Mouse (Mus musculus): ENCODE results near the gene Tbx15. TPM values are rescaled to one million over a fixed set of nuclear protein-coding genes. Genes with fewer than 3 reads are reported as not detected.
"Not testable (repeated sequence)": the region's sequence is repeated elsewhere in the genome, so short reads cannot be mapped to it uniquely, and the experiment has no call there.

The Tbx15 gene
- polyA plus RNA-seq, 2 experiments = 26.6 to 66.6 TPM

DNA sequence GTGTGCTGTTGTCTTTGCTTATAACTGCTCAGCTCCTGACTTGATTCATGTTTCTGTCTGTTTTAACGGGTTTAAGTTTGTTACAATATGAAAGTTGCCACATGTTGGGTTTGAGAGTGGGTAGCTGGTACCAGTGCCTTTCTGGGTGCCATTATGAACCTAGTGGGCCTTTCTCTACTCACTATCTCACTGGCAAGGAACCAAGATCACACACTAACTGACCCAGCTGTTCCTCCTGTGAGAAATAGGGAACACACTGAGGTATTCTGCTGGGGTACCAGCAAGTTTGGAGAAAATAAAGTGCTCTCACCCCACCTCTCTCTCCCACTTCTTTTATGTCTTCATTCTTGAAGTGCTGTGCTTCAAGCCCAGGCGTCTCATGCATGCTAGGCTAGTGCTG is 50.7 kb downstream of the Tbx15 start:
- no peak for TF ChIP-seq POLR2A (IDR thresholded peaks at IDR 0.05; ENCODE audit: borderline replicate concordance, extremely low read depth, insufficient read depth, insufficient read length)
- no peaks in the 10 kb centered on the region for H3K9me3 ChIP-seq (ENCODE audit: control insufficient read depth, low read length)
- ATAC-seq (ENCODE audit: low FRiP score, low read depth) (no peak), DNase-seq (ENCODE audit: low spot score) (no peak)
- H3K36me3 ChIP-seq (ENCODE audit: control insufficient read depth, insufficient read depth, low read length) = peaks cover 3% of the 10 kb centered on the region; the same call in 1 of the 2 replicates
- H3K9ac ChIP-seq (ENCODE audit: low read depth, low read length, severe bottlenecking) = no peak overlapping the region
- H3K4me3 ChIP-seq (replicated peaks; ENCODE audit: low read length) = no peak overlapping the region
- no peaks in the 10 kb centered on the region for H3K27me3 ChIP-seq (ENCODE audit: control insufficient read depth, insufficient read depth, low read length)
- no peak overlapping the region for H3K27ac ChIP-seq (replicated peaks; ENCODE audit: low read depth, low read length)
- H3K4me1 ChIP-seq (ENCODE audit: control insufficient read depth, insufficient read depth, low read length) = peaks cover 13% of the 10 kb centered on the region
- no peak overlapping the region for H3K4me2 ChIP-seq (replicated peaks; ENCODE audit: low read depth, low read length, severe bottlenecking)
- 82% methylated on average over 2 of the region's 2 CpGs for WGBS

DNA sequence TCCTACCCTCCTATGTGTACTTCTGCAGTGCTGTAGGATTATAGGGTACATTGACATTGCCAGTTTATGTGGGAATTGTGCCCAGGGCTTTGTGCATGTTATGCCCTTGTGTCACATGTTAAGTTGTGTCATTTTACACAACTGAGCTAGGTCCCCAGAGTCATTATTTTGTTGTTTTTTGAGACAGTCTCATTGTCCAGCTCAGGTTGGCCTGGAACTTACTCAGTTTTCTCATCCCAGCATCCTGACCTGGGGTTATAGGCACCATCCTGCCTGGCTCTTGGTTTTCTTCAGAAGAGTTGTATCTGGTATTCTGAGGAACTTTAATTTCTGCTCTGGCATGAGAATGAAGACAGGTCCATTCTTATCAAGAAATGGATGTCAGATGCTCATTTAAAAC is 51.2 kb downstream of the Tbx15 start:
- Histone ChIP-seq H3K27me3 (ENCODE audit: control insufficient read depth, insufficient read depth, low read length) (no peaks in the 10 kb centered on the region), H3K9ac (ENCODE audit: low read depth, low read length, severe bottlenecking) (no peak overlapping the region), H3K4me3 (replicated peaks; ENCODE audit: low read length) (no peak overlapping the region), H3K36me3 (ENCODE audit: control insufficient read depth, insufficient read depth, low read length) (peaks cover 3% of the 10 kb centered on the region; the same call in 1 of the 2 replicates), H3K4me1 (ENCODE audit: control insufficient read depth, insufficient read depth, low read length) (peaks cover 13% of the 10 kb centered on the region), H3K27ac (replicated peaks; ENCODE audit: low read depth, low read length) (no peak overlapping the region), H3K9me3 (ENCODE audit: control insufficient read depth, low read length) (no peaks in the 10 kb centered on the region), H3K4me2 (replicated peaks; ENCODE audit: low read depth, low read length, severe bottlenecking) (no peak overlapping the region)
- DNase-seq (ENCODE audit: low spot score) (no peak), ATAC-seq (ENCODE audit: low FRiP score, low read depth) (no peak)
- TF ChIP-seq POLR2A (IDR thresholded peaks at IDR 0.05; ENCODE audit: borderline replicate concordance, extremely low read depth, insufficient read depth, insufficient read length) = no peak

DNA sequence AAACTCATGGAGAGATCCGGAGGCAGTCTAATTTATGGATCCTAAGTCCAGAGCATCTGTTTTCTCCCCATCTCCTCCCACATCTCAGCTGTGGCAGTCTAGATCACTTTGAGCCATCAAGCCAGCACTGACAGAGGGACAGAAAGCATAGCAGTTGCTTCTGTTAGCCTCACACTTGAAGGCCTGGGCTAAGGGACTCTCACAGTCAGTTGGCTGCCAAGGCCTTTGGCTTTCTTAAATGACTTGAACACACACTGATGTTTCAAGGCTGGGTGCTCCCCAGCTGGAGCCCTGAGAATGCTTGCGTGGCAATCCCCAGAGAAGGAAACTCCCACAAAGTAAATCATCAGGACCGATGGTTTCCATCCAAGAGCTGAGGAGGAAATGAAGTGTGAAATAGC is 52.4 kb downstream of the Tbx15 start:
- H3K4me2 ChIP-seq (replicated peaks; ENCODE audit: low read depth, low read length, severe bottlenecking) = no peak overlapping the region
- no peaks in the 10 kb centered on the region for H3K9me3 ChIP-seq (ENCODE audit: control insufficient read depth, low read length)
- WGBS = 61% methylated on average over 3 of the region's 3 CpGs
- H3K9ac ChIP-seq (ENCODE audit: low read depth, low read length, severe bottlenecking) = no peak overlapping the region
- no peak overlapping the region for H3K4me3 ChIP-seq (replicated peaks; ENCODE audit: low read length)
- H3K4me1 ChIP-seq (ENCODE audit: control insufficient read depth, insufficient read depth, low read length) = peaks cover 13% of the 10 kb centered on the region
- peaks cover 3% of the 10 kb centered on the region; the same call in 1 of the 2 replicates for H3K36me3 ChIP-seq (ENCODE audit: control insufficient read depth, insufficient read depth, low read length)
- H3K27me3 ChIP-seq (ENCODE audit: control insufficient read depth, insufficient read depth, low read length) = no peaks in the 10 kb centered on the region
- TF ChIP-seq POLR2A (IDR thresholded peaks at IDR 0.05; ENCODE audit: borderline replicate concordance, extremely low read depth, insufficient read depth, insufficient read length) = no peak
- DNase-seq (ENCODE audit: low spot score) = no peak
- ATAC-seq (ENCODE audit: low FRiP score, low read depth) = no peak
- H3K27ac ChIP-seq (replicated peaks; ENCODE audit: low read depth, low read length) = no peak overlapping the region

DNA sequence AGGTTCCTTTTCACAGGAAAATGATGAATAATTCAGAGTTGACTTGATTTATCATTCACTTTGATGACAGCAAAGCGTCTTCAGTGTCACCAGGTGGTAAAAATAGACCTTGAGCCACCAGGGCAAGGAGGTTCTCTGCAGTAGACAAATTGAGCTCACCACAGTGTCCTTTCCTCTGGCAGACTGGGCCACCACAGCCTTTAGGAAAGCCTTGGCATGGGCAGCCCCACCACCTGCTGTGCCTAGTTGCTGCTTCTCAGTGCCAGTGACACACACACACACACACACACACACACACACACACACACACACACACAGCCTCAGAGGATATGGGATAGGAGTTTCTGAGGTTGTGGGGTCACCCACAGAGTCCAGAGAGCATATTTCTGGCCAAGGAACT is 54.0 kb downstream of the Tbx15 start:
- not testable (repeated sequence) for H3K9ac ChIP-seq (ENCODE audit: low read depth, low read length, severe bottlenecking); H3K9me3 ChIP-seq (ENCODE audit: control insufficient read depth, low read length); H3K4me3 ChIP-seq (replicated peaks; ENCODE audit: low read length); H3K36me3 ChIP-seq (ENCODE audit: control insufficient read depth, insufficient read depth, low read length); H3K27me3 ChIP-seq (ENCODE audit: control insufficient read depth, insufficient read depth, low read length); H3K4me2 ChIP-seq (replicated peaks; ENCODE audit: low read depth, low read length, severe bottlenecking); ATAC-seq (ENCODE audit: low FRiP score, low read depth); DNase-seq (ENCODE audit: low spot score); H3K27ac ChIP-seq (replicated peaks; ENCODE audit: low read depth, low read length)
- peaks cover 12% of the 10 kb centered on the region for H3K4me1 ChIP-seq (ENCODE audit: control insufficient read depth, insufficient read depth, low read length)
- 74% methylated on average over 1 of the region's 1 CpGs for WGBS

DNA sequence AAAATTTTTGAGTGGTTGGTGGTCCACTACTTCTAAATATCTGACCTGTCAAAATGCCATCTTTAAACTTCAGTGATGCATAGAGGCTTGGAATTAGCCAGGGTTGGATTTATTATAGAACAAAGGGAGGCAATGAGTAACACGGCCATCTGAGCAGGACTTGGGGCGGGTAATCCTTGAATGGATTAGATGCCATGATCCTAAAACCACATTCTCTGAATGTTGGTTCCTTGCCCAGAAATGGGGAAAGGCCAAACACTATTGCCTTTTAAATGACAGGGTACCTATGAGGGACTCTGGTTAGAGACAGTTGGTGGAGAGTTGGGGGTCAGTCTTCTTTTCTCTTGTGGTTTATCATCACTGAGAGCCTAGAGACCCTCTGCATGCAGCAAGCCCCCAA is 55.1 kb downstream of the Tbx15 start:
- H3K9me3 ChIP-seq (ENCODE audit: control insufficient read depth, low read length) = no peaks in the 10 kb centered on the region
- no peak for DNase-seq (ENCODE audit: low spot score)
- H3K27ac ChIP-seq (replicated peaks; ENCODE audit: low read depth, low read length) = no peak overlapping the region
- H3K27me3 ChIP-seq (ENCODE audit: control insufficient read depth, insufficient read depth, low read length) = no peaks in the 10 kb centered on the region
- TF ChIP-seq POLR2A (IDR thresholded peaks at IDR 0.05; ENCODE audit: borderline replicate concordance, extremely low read depth, insufficient read depth, insufficient read length) = no peak
- H3K4me3 ChIP-seq (replicated peaks; ENCODE audit: low read length) = no peak overlapping the region
- peaks cover 3% of the 10 kb centered on the region; the same call in 1 of the 2 replicates for H3K36me3 ChIP-seq (ENCODE audit: control insufficient read depth, insufficient read depth, low read length)
- H3K9ac ChIP-seq (ENCODE audit: low read depth, low read length, severe bottlenecking) = no peak overlapping the region
- H3K4me1 ChIP-seq (ENCODE audit: control insufficient read depth, insufficient read depth, low read length) = peaks cover 1% of the 10 kb centered on the region
- H3K4me2 ChIP-seq (replicated peaks; ENCODE audit: low read depth, low read length, severe bottlenecking) = no peak overlapping the region
- no peak for ATAC-seq (ENCODE audit: low FRiP score, low read depth)
- 65% methylated on average over 2 of the region's 2 CpGs for WGBS

DNA sequence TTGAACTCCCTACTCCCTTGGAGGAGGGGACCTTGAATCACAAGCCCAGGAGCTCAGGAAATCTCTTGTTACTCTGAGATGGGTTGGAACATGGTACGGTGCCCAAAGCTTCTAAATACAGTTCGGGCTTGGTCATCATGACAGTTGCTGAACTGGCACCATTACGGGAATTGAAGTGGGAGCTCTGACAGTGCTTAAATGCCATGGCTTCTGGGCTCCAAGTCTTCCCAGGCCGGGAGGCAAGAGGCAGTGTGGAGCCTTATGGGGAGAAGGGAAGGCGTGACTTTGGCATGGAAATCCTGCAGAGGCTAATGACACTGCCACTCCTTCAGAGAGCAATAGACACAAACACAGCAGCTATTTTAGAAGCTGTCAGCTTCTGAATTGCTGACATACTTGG is 56.0 kb downstream of the Tbx15 start:
- H3K9ac ChIP-seq (ENCODE audit: low read depth, low read length, severe bottlenecking) = no peak overlapping the region
- no peaks in the 10 kb centered on the region for H3K4me1 ChIP-seq (ENCODE audit: control insufficient read depth, insufficient read depth, low read length)
- DNase-seq (ENCODE audit: low spot score) (no peak), ATAC-seq (ENCODE audit: low FRiP score, low read depth) (no peak)
- no peak overlapping the region for H3K4me2 ChIP-seq (replicated peaks; ENCODE audit: low read depth, low read length, severe bottlenecking)
- no peaks in the 10 kb centered on the region for H3K27me3 ChIP-seq (ENCODE audit: control insufficient read depth, insufficient read depth, low read length)
- peaks cover 3% of the 10 kb centered on the region for H3K36me3 ChIP-seq (ENCODE audit: control insufficient read depth, insufficient read depth, low read length)
- no peak for TF ChIP-seq POLR2A (IDR thresholded peaks at IDR 0.05; ENCODE audit: borderline replicate concordance, extremely low read depth, insufficient read depth, insufficient read length)
- H3K27ac ChIP-seq (replicated peaks; ENCODE audit: low read depth, low read length) = no peak overlapping the region
- WGBS = 81% methylated on average over 5 of the region's 5 CpGs
- no peaks in the 10 kb centered on the region for H3K9me3 ChIP-seq (ENCODE audit: control insufficient read depth, low read length)
- no peak overlapping the region for H3K4me3 ChIP-seq (replicated peaks; ENCODE audit: low read length)

All from limb, embryonic 14.5 days (tissue).